Mouse (Mus musculus): ENCODE data around the gene Gatad2a.

The Gatad2a gene

DNA sequence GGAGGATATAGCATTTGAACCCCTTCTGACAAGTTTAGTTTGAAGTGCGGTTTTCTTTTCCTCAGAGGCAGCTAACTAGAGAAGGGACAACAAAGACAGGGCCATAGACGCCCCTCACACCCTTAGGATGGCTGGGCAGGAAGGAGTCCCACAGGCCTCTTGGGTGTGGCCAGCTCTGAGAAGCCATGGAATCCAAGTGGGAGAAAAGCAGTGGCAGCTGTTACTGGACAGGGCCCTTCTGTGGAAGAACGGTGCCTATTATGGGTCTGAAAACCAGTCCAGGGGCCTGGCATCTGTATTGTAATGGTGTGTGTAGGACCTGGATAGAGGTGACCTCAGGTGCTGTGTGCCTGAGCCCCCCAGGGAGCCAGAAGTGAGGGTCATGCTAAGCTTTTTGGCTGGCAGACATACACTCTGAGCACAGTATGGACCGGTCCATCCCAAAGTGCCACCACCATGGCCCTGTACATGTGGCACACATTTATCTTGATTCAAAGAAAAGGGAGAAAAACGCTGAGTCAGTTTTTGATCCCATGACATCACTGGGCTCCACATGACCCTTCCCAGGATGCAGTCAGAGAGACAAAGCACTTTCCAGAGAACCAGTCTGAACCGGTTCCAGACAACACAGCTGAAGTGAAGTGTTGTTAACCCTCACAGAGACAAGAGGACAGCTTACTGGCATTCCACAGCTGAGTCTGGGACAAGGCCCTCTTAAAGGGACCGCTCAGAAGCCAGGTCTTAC lies 60.0 kb downstream of the Gatad2a start:
- DNase-seq (ENCODE audit: low spot score): no peak

DNA sequence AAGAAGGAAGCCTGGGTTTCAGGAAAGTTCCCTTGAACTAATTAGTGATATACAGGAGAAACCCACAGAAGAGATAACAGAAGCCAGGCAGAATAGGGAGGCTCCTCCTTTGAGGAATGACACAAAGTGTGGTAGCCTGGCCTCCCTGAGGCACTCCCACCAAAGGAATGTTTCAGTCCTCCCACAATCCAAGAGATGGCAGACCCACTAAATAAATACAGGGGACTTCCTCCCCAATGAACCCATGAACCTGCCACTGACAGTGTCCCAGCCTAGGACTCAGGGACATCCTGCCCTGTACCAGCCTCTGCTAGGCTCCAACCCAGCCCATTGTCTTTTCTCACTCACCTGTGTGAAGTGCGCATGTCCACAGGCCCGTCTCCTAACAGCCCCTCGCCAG lies 60.8 kb downstream of the Gatad2a start:
- no peak for DNase-seq (ENCODE audit: low spot score)

- DNase-seq (ENCODE audit: low spot score): no peak
Observed at GRCm38 (mm10) chr8:69934582-69934981, 61.6 kb downstream of the Gatad2a start.

- DNase-seq (ENCODE audit: low spot score): no peak
Observed at GRCm38 (mm10) chr8:69933811-69934210, 62.4 kb downstream of the Gatad2a start.

- no peak for DNase-seq (ENCODE audit: low spot score)
Observed at GRCm38 (mm10) chr8:69926901-69927300, 69.3 kb downstream of the Gatad2a start.

GRCm38 (mm10) chr8:69923986-69924385 lies 72.2 kb downstream of the Gatad2a start:
- no peak for DNase-seq (ENCODE audit: low spot score)

DNA sequence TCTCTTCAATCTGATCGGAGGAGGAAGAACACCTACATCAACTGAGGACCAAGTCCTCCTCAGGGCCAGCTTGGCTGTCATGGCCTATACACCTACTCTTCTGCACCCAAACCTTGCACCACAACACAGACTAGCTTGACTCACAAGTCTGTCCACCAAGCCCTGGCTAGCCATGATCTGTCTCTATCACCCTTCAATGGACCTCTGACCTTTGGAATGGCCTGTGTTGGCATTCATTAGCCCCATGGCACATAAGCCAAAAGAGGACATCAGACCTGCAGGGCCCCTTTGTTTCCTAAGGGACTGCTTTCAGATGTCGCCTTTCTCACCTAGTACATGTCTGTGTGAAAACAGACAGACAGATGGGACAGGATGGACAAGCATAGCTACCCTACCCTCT lies 75.0 kb downstream of the Gatad2a start:
- no peak for DNase-seq (ENCODE audit: low spot score)

DNA sequence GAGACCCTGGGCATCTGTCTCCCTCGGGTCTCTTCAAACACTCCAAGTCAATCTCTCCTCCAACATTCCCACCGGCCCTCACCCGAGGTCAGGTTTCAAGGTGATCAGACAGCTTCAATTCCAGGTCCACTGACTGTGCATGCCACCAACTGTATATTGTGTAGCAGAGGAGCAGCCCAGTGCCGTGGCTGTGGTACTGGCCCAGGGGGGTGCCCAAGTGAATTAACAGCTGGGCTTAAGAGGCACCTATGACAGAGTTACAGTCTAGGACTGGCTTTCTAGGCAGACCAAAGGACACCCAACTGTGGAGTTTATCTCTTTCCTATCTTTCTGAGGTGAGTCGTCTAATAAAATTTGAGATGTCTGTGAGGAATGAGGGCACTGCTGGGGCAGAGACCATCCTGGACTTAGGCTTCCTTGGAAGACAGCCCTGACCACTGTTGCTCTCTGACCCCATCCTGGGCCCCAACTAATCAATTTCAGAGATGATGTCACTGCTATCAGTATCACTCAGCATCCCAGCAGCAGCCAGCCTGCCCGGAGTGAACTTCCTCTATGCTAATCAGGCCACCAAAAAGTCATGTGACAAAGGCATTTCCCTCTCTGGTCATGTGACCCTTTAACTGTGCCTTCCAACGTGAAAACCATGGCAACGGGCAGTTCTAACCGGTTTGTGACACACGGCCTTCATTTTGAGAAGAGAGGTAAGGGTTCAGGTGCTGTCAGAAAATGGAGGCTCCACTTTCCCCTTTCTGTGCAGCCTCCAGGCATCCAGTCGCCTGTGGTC lies 76.1 kb downstream of the Gatad2a start:
- no peak for DNase-seq (ENCODE audit: low spot score)

GRCm38 (mm10) chr8:69919010-69919409 lies 77.2 kb downstream of the Gatad2a start:
- peak; percentile 36 for DNase-seq (ENCODE audit: low spot score)

DNA sequence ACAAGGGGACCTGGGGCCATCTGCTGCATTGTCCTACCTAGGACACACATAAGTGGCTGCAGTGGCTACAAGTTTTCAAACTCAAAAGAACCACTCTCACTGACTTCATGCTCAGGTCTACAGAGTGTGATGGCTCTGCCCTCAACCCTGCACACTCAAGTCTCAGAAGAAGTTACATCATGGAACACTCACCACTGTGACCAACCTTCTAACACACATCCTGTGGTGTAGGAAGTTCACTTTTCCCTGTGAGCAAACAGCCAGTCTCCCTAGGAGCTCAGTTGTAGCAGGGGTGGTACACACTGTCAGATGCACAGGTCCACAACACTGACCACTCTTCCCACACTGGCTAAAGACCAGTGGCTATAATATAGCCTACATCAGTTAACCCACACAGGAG lies 77.7 kb downstream of the Gatad2a start:
- DNase-seq (ENCODE audit: low spot score): no peak

GRCm38 (mm10) chr8:69915748-69916147 lies 80.4 kb downstream of the Gatad2a start:
- no peak for DNase-seq (ENCODE audit: low spot score)

DNA sequence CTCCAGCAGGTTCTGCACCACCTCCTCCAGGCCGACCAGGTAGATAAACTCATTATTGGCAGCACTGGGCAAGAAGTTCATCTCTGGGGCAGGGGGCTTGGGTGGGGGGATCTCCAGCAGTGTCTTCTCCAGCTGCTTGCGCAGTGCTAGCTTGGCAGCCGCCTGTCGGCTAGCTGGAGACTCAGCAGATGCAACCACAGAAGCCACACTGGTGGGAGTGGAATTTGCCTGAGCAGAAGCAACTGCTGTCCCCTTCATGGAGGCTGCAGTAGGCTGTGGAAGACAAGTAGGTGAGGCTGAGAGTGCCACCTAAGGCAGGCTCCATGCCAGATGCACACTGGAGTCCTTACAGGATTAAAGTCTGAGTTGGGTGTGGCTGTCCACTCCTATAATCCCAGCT lies 81.7 kb downstream of the Gatad2a start:
- no peak for DNase-seq (ENCODE audit: low spot score)

- no peak for DNase-seq (ENCODE audit: low spot score)
Observed at GRCm38 (mm10) chr8:69912478-69913074, 83.6 kb downstream of the Gatad2a start.

- no peak for DNase-seq (ENCODE audit: low spot score)
Observed at GRCm38 (mm10) chr8:69911917-69912316, 84.3 kb downstream of the Gatad2a start.

DNA sequence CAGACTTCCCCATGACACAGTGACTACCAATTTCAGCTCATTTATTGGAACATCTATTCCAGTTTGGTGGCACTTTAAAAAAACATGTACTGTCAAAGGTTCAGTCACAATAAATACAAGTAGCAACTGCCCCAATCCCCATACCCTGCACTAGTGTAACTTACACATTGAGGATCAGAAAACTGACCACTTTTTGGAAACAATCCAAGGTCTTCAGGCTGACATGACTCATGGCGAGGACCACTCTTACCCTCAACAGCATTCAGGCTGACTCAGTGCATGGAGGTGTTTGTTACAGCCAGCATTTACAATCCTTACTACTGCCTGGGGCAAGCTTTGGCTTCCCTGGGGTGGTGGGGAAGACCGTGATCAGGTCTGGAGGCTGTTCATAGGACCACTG lies 89.1 kb downstream of the Gatad2a start:
- no peak for DNase-seq (ENCODE audit: low spot score)

- DNase-seq (ENCODE audit: low spot score): no peak
Observed at GRCm38 (mm10) chr8:69906260-69906659, 89.9 kb downstream of the Gatad2a start.

DNA sequence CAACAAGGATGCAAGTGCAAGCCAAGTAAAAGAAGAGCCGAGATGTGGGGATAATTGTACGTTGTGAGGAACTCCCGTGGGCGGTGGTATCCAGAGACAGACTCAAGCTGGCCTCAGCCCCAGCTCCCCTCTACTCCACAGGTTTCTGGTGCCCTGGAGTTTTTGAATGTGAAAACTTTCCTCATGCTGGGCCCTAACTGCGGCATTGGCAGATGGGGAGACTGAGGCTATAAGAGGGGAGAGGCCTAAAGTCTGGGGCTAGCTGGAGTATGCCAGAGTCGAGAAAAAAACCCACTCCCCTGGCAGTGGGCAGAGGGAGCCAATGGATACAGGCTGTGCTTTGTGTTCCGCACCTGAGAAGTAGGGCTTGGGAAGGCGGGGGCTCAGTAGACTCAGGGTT lies 92.1 kb downstream of the Gatad2a start:
- DNase-seq (ENCODE audit: low spot score): no peak

- DNase-seq (ENCODE audit: low spot score): peak; percentile 94
Observed at GRCm38 (mm10) chr8:69903063-69903542, 93.1 kb downstream of the Gatad2a start.

DNA sequence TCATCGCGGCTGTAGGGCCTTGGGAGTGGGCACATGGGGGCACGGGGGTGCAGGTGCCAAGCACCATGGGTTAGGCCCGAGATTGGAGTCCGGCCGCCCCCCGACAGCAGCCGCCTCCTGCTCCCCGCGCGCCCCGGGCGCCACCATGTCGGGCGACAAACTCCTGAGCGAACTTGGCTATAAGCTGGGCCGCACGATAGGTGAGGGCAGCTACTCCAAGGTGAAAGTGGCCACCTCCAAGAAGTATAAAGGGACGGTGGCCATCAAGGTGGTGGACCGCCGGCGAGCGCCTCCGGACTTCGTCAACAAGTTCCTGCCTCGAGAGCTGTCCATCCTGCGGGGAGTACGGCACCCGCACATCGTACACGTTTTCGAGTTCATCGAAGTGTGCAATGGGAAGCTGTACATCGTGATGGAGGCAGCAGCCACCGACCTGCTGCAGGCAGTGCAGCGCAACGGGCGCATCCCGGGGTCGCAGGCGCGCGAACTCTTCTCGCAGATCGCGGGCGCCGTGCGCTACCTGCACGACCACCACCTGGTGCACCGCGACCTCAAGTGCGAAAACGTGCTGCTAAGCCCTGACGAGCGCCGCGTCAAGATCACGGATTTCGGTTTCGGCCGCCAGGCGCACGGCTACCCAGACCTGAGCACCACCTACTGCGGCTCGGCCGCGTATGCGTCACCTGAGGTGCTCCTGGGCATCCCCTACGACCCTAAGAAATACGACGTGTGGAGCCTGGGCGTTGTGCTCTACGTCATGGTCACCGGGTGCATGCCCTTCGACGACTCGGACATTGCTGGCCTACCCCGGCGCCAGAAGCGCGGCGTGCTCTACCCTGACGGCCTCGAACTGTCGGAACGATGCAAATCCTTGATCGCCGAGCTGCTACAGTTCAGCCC lies 93.8 kb downstream of the Gatad2a start, which contains the start of the genes Tssk6, Ndufa13 and Yjefn3:
TSS of gene Tssk6 (plus strand) at position 22 of the 900 bp plus-strand sequence.
TSS of gene Ndufa13 (minus strand) at position 396 of the 900 bp plus-strand sequence.
TSS of gene Yjefn3 (minus strand) at position 550 of the 900 bp plus-strand sequence.
- DNase-seq (ENCODE audit: low spot score): no peak

DNA sequence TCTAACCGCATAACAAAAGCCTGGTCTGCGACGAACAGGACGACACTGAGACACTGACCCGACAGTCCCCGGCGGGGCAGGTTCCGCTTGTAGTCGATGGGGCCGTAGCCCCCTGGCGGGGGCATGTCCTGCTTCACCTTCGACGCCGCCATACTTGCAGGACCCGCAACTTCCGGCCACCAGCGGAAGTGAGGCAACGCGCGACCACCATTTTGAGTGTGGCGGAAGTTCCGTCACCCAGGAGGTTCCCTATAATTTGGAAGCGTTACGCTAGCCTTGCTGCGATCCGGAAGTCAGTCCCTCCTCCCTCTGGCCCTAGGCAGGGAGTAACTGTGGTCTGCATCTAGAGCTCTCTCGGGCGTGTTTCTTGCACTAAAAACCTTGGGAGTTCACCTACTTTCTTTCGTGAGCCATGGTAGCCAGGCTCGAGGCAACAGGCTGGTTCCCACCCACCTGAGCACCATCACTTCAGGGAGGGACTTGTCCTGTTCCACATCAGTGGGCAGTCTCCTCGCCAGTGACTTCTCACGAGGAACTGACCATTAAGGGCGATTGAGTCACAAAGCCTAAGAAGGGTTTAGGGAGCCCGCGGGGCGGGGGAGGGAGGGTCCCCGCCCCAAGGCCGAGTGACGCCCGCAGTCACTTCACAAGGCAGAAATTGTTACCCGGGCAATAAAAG lies 94.6 kb downstream of the Gatad2a start:
- DNase-seq (ENCODE audit: low spot score): peak; percentile 98

- DNase-seq (ENCODE audit: low spot score): no peak
Observed at GRCm38 (mm10) chr8:69900895-69901451, 95.2 kb downstream of the Gatad2a start.
